Mouse (Mus musculus): ENCODE measurements around the gene Olfr446.
A peak's percentile ranks its signal among the peaks of the same experiment; 100 is the strongest.

The Olfr446 gene

DNA sequence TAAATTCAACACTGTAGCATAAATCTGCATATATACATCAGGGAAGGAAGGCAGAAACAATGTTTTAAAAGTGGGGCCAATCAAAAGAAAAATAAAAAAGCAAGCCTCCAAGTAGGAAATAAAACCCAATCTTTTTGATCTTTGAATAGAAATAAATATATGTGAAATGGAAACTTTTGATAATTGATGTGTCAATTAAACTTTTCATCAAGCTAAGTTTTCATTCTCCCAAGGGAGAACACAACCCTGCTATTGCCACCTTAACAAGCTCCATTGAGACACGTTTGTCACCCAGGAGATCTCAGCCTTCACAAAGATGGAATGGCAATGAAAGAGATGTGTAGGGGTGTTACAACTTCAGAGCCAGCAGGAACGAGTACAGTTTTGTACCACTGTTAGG lies at the start of gene Olfr446:
Gene Olfr446, plus strand, starts transcription at position 301 of the 400 bp plus-strand sequence.
- no peak for DNase-seq (ENCODE audit: low read depth, low spot score)

DNA sequence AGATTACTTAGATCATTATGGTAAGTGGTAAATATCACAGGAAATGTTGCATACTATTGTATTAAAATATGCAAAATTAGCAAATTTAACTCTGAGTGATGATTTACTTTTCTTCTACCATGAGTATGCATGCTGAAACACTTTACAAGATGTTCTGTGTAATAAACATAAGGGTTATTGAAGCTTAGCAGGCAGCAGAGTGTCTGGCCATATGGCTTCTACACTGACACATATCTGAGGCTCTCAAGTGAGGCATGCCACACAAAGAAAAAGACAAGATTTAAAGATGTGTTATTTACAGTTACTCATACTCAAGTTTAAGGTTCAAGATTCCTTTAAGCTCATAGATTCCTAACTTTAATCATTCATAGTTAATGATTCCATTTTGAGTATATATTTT lies 44.9 kb upstream of the Olfr446 start:
- DNase-seq (ENCODE audit: low read depth, low spot score): peak; percentile 27

DNA sequence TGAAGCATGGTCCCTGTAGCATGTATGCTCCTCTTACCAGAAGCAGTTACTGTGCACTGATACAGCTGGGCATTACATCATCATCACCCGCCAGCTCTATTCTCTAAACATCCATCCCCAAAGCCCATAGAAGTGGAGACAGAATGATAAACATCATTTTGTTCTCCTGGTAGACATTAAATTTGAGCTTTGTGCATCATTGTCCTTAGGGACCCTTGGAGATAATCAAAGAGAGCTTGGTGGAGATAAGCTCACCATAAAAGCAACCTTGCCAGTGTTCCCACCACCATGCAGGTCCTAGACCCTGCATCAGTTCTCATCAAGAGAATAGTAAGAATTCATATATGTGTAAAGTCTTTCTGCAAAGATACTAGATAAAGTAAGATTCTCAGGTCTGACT lies 31.0 kb upstream of the Olfr446 start, which contains the start of gene Olfr448:
Gene Olfr448, plus strand, starts transcription at position 301 of the 400 bp plus-strand sequence.
- no peak for DNase-seq (ENCODE audit: low read depth, low spot score)

DNA sequence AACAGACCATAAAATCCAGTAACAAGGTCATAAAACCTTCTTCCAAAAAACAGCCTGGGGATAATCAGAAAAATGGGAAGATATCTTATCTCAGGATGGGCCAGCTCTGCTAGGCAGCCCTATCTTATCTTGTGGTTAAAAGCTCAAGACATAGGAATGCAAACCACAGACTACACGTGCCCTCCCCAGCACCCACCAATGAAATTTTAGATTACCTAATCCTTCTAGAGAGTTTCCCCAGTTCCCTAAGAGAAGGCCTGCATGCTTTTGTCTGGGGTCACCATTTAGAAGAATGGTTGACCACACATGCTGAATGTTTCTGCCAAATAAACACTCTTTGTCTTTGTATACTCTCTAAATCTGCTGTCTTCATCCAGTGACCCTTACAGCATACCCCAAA lies 20.8 kb upstream of the Olfr446 start:
- DNase-seq (ENCODE audit: low read depth, low spot score): no peak

DNA sequence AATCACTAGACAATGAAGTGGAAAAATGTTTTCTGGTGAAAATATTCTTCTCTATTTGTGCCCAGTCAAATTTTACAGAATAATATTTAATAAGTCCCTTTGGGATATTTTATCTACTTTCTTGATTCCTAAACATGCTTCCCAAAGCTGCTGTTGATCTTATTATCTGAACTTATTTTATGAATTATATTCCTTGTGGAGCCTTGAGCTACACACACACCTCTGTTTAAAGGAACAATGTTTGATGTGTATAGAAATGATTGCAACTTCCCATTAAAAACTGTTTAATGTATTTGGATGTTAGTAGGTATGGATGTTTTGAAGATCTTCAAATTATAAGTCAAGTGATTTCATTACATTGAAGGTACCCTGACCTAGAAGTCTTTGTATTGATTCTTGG lies 12.6 kb upstream of the Olfr446 start, which contains the start of gene Olfr447:
Gene Olfr447, plus strand, starts transcription at position 301 of the 400 bp plus-strand sequence.
- no peak for DNase-seq (ENCODE audit: low read depth, low spot score)

DNA sequence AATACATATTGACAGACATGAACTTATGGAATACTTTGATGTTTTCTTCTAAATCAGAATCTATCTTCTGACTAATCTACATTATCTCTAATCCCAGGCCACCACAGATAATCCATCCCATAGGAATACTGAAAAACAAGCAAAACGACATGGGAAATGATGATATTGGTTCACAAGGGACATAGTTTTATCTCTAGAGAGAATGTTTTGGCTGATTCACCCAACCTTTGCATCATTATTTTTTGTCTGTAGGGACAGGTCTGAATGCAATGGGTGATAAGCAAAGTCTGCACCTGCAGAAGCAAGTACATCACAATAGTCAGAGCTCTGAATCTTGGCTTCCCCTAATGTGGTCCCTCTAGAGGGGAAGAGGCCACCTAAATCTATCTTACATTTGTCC lies 27.6 kb downstream of the Olfr446 start, which contains the start of gene Olfr444:
Gene Olfr444, plus strand, starts transcription at position 301 of the 400 bp plus-strand sequence.
- DNase-seq (ENCODE audit: low read depth, low spot score): no peak

DNA sequence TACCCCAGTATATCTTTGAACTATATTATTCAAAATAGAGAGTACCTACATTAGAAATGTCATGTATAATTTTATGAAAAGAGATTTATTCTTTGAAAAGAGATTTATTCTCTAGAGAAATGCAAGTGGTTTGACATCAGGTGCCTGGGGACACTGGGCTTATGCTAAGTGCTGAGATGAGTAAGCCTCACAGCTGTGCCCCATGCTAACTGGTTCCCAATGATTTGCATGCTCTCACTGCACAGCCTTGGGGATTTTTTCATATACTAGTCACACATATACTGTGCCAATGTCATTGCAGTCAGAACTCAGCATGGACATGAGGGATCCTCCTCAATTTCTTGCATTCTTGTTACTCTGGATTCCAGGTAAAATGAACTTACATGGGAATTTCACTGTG lies 59.2 kb downstream of the Olfr446 start:
- peak; percentile 1 for DNase-seq (ENCODE audit: low read depth, low spot score)

All from brain, adult 2 months (tissue).